In the genomic region with DNA sequence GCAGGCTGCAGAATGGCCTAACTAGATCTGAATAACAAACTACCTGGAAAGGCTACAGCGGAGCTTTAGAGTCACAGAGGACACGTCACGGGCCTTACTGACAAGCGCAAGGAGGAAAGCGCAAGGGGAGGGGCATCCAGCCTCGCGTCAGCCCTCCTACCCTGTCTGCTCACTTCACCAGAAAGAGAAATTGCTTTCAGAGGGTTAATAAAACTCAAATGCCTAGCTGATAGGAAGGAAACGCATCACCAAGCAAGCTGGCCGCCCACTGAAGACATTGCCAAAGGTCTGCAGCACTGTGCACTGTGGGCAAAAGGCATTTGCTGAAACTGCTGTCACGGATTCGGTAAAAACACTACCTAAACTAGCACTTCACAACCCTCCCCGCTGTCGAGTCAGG, we compare ENCODE assay signal across 19 mouse cellular contexts. TPM values are rescaled to one million over a fixed set of nuclear protein-coding genes. Genes with fewer than 3 reads are reported as not detected.
DNase-seq lines count a peak whose midpoint lies in the region; ATAC-seq lines count a peak whose summit lies in the region.
"Had no signal": no experiment of that assay in that cellular context is flagged by ENCODE, and none has a peak within 500 bp of the region (broad histone marks: within the 10 kb centered on the region; RNA-seq: fewer than 3 reads in every experiment).

No protein-coding gene starts in this region.

- H3K4me3 ChIP-seq in kidney, embryonic 14.5 days (ENCODE audit: low read length) = no peak overlapping the region
- H3K4me3 ChIP-seq in intestine, embryonic 15.5 days (replicated peaks) = no peak overlapping the region
- H3K4me3 ChIP-seq: embryonic facial prominence, embryonic 13.5 days; forebrain, embryonic 12.5 days; heart, embryonic 15.5 days; hindbrain, embryonic 10.5 days had no signal

- peak; percentile 74 for DNase-seq in kidney, adult 11 months
- no peak for DNase-seq in kidney, postnatal 14 days
- peak; percentile 78 for DNase-seq in kidney, adult 9 months
- peak; percentile 60 for DNase-seq in R1 (ENCODE audit: low read depth, low spot score)
- DNase-seq: adrenal gland, postnatal 14 days; cerebellum, adult 11-12 months; cerebellum, adult 9-11 months; cerebellum, postnatal 36 days; heart, postnatal 14 days had no signal

- no peak overlapping the region for H3K9ac ChIP-seq in kidney, embryonic 14.5 days (ENCODE audit: low read depth, low read length)
- no peak overlapping the region for H3K9ac ChIP-seq in intestine, embryonic 15.5 days
- H3K9ac ChIP-seq: embryonic facial prominence, embryonic 13.5 days; forebrain, embryonic 12.5 days; heart, embryonic 15.5 days; hindbrain, embryonic 14.5 days had no signal

- H3K4me2 ChIP-seq in kidney, embryonic 14.5 days (replicated peaks; ENCODE audit: low read depth, low read length) = no peak overlapping the region
- H3K4me2 ChIP-seq in intestine, embryonic 15.5 days (replicated peaks) = no peak overlapping the region
- H3K4me2 ChIP-seq: embryonic facial prominence, embryonic 13.5 days; forebrain, embryonic 12.5 days; heart, embryonic 15.5 days; hindbrain, embryonic 14.5 days had no signal

- no peak overlapping the region for H3K27ac ChIP-seq in kidney, embryonic 14.5 days (ENCODE audit: low read depth, low read length)
- no peak overlapping the region for H3K27ac ChIP-seq in intestine, embryonic 15.5 days
- H3K27ac ChIP-seq: embryonic facial prominence, embryonic 13.5 days; forebrain, embryonic 12.5 days; heart, embryonic 15.5 days; hindbrain, embryonic 10.5 days; hindbrain, embryonic 14.5 days had no signal

- ATAC-seq in kidney, embryonic 14.5 days (ENCODE audit: low FRiP score, low TSS enrichment) = no peak
- ATAC-seq in intestine, embryonic 15.5 days = no peak
- ATAC-seq: activated CD4-positive, CD25-positive, alpha-beta regulatory T cell, adult 4 months; CD4-positive, CD25-positive, alpha-beta regulatory T cell, adult 4 months; forebrain, embryonic 16.5 days had no signal

- H3K9me3 ChIP-seq in kidney, embryonic 14.5 days (ENCODE audit: control insufficient read depth, low read length) = no peaks in the 10 kb centered on the region
- no peaks in the 10 kb centered on the region for H3K9me3 ChIP-seq in intestine, embryonic 15.5 days
- H3K9me3 ChIP-seq: embryonic facial prominence, embryonic 13.5 days; forebrain, embryonic 12.5 days; heart, embryonic 15.5 days; hindbrain, embryonic 10.5 days had no signal

- 94% methylated on average over 13 of the region's 13 CpGs for WGBS in kidney, embryonic 14.5 days
- 93% methylated on average over 13 of the region's 13 CpGs for WGBS in intestine, embryonic 15.5 days

- peaks cover 71% of the 10 kb centered on the region for H3K36me3 ChIP-seq in kidney, embryonic 14.5 days (ENCODE audit: control insufficient read depth, insufficient read depth, low read length)
- peaks cover 60% of the 10 kb centered on the region for H3K36me3 ChIP-seq in intestine, embryonic 15.5 days

- 0 out of 2 replicates have a peak, but pooled peaks cover 3% of the 10 kb centered on the region for H3K4me1 ChIP-seq in kidney, embryonic 14.5 days (ENCODE audit: control insufficient read depth, insufficient read depth, low read length)
- H3K4me1 ChIP-seq in intestine, embryonic 15.5 days (replicated peaks) = peaks cover 5% of the 10 kb centered on the region
- H3K4me1 ChIP-seq: embryonic facial prominence, embryonic 13.5 days; forebrain, embryonic 12.5 days; heart, embryonic 15.5 days; hindbrain, embryonic 10.5 days had no signal

- no peaks in the 10 kb centered on the region for H3K27me3 ChIP-seq in kidney, embryonic 14.5 days (ENCODE audit: control insufficient read depth, insufficient read depth, low read length)
- H3K27me3 ChIP-seq in intestine, embryonic 15.5 days (replicated peaks) = no peaks in the 10 kb centered on the region
- H3K27me3 ChIP-seq: embryonic facial prominence, embryonic 13.5 days; forebrain, embryonic 12.5 days; heart, embryonic 15.5 days had no signal

RNA-seq across cellular contexts. Expression of gene Park7, which starts 13.8 kb away (rescaled TPM):
- polyA plus RNA-seq in kidney, embryonic 14.5 days (2014; fragmentation: Nextera tagmentation; extraction: Ambion mirVana) = 398 and 419 TPM in 2 replicates
- polyA plus RNA-seq in intestine, embryonic 15.5 days (2015; fragmentation: Nextera tagmentation; extraction: Ambion mirVana) = 410 and 432 TPM in 2 replicates

RNA-seq across cellular contexts. Expression of gene Tnfrsf9, which starts 13.9 kb away (rescaled TPM):
- polyA plus RNA-seq in kidney, embryonic 14.5 days (2014; fragmentation: Nextera tagmentation; extraction: Ambion mirVana) = 0.13 and 0.39 TPM in 2 replicates
- polyA plus RNA-seq in intestine, embryonic 15.5 days (2015; fragmentation: Nextera tagmentation; extraction: Ambion mirVana) = 1.5 and 1.7 TPM in 2 replicates

RNA-seq across cellular contexts. Expression of gene Errfi1, which starts 46.8 kb away (rescaled TPM):
- polyA plus RNA-seq in kidney, embryonic 14.5 days (2014; fragmentation: Nextera tagmentation; extraction: Ambion mirVana) = 22.0 and 34.3 TPM in 2 replicates
- 27.8 and 28.1 TPM in 2 replicates for polyA plus RNA-seq in intestine, embryonic 15.5 days (2015; fragmentation: Nextera tagmentation; extraction: Ambion mirVana)
